Mouse (Mus musculus) cerebellum, adult 2 months (tissue): ENCODE measurements around the gene Tmem52b. TPM values are rescaled to one million over a fixed set of nuclear protein-coding genes. Genes with fewer than 3 reads are reported as not detected.
"Not testable (repeated sequence)": the region's sequence is repeated elsewhere in the genome, so short reads cannot be mapped to it uniquely, and the experiment has no call there.

Experiments
- DNase-seq, 2 experiments: peaks; one replicate each; pipeline ENCODE4 v3.0.0; 2021
- H3K27ac ChIP-seq: fragments of 200-500 bp; 2 replicates; pipeline ENCODE4 v1.5.1; 2012; ENCODE audit warnings: low read length, control low read depth, inconsistent platforms; ENCODE audit not compliant: insufficient read depth
- H3K27me3 ChIP-seq: fragments of 200-500 bp; 2 replicates; pipeline ENCODE4 v1.6.1; 2012; ENCODE audit warnings: inconsistent platforms, mild to moderate bottlenecking, low read length, moderate library complexity; ENCODE audit not compliant: control insufficient read depth, insufficient read depth
- H3K4me1 ChIP-seq: fragments of 200-500 bp; 2 replicates; pipeline ENCODE4 v1.6.1; 2011; ENCODE audit warnings: low read length; ENCODE audit not compliant: control insufficient read depth, insufficient read depth
- H3K4me3 ChIP-seq: fragments of 200-500 bp; replicated peaks from 2 replicates; pipeline ENCODE3; 2011; ENCODE audit warnings: mild to moderate bottlenecking, low read depth, low read length, control low read depth; ENCODE audit not compliant: insufficient read depth
- CTCF ChIP-seq: fragments of 200-500 bp; IDR thresholded peaks from 2 replicates; pipeline ENCODE4 v1.5.1; 2011; ENCODE audit warnings: low read depth, mild to moderate bottlenecking, control low read depth, low read length, moderate library complexity, borderline replicate concordance; ENCODE audit not compliant: insufficient read depth
- POLR2A ChIP-seq: fragments of 200-500 bp; IDR thresholded peaks from 2 replicates; pipeline ENCODE4 v1.6.1; 2011; ENCODE audit warnings: low read length, control low read depth, borderline replicate concordance; ENCODE audit not compliant: insufficient read depth
- WGBS: fragments of 180-500 bp; shearing (Covaris S2); methylation state at CpG from one replicate; pipeline ENCODE4 v1.1.7; 2018; 5-methylcytosine and 5-hydroxymethylcytosine counted together
- polyA plus RNA-seq: library from polyadenylated mRNA; depleted of rRNA; stranded (reverse); fragments of >200 nt; gene quantifications from 2 replicates; pipeline ENCODE4 v1.2.3, GENCODE M21; 2012; rRNA removed

The Tmem52b gene
- not detected in 2 replicates for polyA plus RNA-seq

DNA sequence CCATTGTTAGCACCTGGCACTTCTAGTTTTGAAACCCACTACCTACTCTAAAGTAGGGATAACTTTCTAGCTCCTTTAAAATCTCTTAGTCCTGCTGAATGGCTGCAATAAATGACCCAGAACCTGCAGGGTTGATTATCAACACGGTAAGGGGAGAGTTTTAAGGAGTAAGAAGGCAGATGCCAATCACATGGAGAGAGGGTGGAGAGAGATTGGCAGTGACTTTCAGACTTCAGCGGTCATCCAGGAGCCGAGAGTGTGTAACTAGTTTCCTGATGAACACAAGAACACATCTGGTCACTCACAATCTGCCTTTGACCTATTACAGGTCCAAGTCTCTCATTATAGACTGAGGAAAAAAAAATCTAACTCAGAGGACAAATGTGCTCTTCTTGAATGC lies at the start of gene Tmem52b:
Gene Tmem52b (plus strand): TSS at position 189 of the 400 bp plus-strand sequence.
- H3K4me3 ChIP-seq: no peak within 1 kb of the TSS
- DNase-seq: no peak
- H3K4me1 ChIP-seq: no peaks in the 10 kb centered on the region
- TF ChIP-seq POLR2A: no peak
- TF ChIP-seq CTCF: no peak
- 54% methylated on average over 3 of the region's 3 CpGs for WGBS
- H3K27ac ChIP-seq: no peak within 1 kb of the TSS
- H3K27me3 ChIP-seq: no peaks in the 10 kb centered on the region

DNA sequence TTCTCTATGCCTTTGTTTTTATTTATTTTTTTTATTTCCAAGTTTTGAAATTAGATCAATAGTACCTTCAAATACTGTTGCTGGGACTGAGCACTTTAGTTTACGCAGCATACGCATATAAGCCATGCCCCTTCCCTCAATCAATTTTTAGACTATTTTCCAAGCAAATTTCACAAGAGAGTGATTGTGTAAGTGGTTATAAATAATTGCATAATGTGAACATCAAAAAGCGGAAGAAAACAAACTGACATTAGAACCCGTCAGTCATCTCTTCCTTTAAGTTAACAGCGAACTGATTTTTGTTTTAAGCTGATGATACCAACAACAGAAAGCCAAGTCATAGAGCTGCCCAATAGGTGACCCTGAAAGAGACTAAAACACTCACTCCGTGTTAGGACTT lies 41.0 kb upstream of the Tmem52b start:
- no peak overlapping the region for H3K27ac ChIP-seq
- no peak for TF ChIP-seq CTCF
- no peak for TF ChIP-seq POLR2A
- 92% methylated on average over 6 of the region's 6 CpGs for WGBS
- no peaks in the 10 kb centered on the region for H3K27me3 ChIP-seq
- DNase-seq: no peak
- no peaks in the 10 kb centered on the region for H3K4me1 ChIP-seq
- no peak overlapping the region for H3K4me3 ChIP-seq

DNA sequence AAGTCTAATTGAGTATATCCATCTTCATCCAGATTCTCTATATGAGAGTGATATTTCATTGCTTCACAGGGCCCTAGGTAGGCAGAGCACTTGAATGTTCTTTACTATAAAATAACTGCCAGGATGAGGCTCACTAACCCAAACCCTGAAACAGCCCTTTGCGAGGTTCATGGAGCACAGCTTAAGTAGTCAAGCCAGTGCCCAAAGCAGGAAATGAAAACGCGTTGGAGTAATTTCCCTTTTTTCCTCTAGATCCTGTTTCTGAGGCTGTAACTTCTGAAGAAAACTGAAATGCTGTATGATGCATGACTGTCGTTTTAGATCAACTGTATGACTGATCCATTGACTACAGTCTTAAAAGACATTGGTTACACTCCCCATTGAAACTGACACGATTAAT lies 39.7 kb upstream of the Tmem52b start:
- Histone ChIP-seq H3K4me3 (no peak overlapping the region), H3K27me3 (no peaks in the 10 kb centered on the region), H3K27ac (no peak overlapping the region), H3K4me1 (no peaks in the 10 kb centered on the region)
- no peak for DNase-seq
- TF ChIP-seq CTCF (no peak), POLR2A (no peak)
- WGBS: 87% methylated on average over 5 of the region's 5 CpGs

DNA sequence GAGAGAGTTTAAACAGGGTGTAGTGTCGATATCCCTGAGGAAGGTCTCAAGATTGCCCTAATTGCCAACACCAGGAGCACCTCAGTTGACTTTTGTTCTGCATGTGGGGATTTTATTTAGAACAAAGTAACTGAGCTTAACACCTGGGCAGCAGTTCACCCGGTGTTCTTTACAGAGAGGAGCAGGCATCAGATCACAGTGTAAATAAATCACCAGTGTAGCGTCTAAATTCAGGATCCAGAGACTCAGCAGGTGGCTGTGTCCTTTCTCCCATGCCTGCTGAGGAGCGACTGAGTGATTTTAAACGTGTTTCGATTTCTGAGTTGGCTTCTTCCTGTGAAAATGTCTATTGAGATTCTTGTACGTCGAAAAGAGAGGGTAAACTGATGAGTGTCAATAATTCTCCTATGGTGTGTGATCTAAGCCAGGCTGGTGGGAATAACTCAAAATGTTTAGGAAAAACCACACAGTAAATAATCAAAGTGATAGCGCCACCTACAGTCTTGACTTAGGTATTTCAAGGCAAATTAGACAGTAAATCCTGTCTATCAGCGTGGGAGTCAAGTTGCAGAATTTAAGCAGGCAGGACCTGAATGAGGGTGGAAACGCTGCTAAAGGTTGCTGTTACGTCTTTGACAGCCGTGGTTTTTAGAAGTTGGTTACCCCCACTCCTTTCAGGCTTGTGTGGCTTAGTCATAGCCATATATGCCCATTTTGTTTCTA lies 35.8 kb upstream of the Tmem52b start:
- Histone ChIP-seq H3K4me3 (no peak overlapping the region), H3K27me3 (no peaks in the 10 kb centered on the region), H3K4me1 (no peaks in the 10 kb centered on the region), H3K27ac (no peak overlapping the region)
- 24% methylated on average over 13 of the region's 13 CpGs for WGBS
- TF ChIP-seq CTCF (peak; percentile 7; the same call in 1 of the 2 replicates), POLR2A (no peak)
- no peak for DNase-seq

DNA sequence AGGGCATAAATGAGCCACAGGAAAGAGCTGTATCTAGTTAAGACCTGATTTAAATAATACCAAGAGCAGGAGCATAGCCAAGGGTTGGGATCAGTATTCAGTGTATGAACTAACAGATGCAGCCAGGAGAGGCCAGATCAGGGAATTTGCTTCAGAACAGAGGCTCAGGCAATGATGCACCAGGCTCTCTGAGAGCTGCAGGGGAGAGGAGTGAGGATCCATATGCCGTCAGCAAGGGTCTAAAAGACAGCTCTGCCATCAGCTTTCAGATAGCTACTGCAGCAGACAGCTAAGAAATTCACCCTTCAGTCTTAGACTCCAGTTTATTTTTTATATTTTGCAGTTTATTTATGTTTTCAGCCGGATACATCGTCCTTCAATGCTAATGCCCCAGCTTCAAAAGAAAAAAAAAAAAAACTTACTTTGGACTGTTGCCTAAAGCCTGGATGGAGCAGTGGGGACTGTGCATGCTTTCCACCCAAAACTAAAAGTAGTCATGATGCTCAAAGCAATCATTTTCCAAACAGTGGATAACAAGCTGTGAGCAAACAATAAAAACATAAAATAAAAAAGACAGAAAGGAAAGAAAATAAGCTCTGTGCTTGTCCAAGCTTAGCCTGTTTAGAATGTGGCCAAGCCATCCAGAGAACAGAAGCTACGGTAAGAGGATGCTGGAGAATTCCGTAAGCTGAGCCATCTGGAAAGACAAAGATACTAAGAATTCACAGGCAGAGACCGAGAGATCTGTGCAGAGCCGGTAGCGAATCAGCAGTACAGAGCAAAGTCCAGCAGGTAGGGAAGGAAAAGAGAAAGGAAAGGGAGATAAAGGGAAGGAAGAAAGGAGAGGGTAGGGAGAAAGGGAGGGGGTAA lies 32.0 kb upstream of the Tmem52b start:
- Histone ChIP-seq H3K27me3 (no peaks in the 10 kb centered on the region), H3K27ac (no peak overlapping the region), H3K4me1 (no peaks in the 10 kb centered on the region), H3K4me3 (no peak overlapping the region)
- 12% methylated on average over 8 of the region's 8 CpGs for WGBS
- TF ChIP-seq POLR2A: no peak
- TF ChIP-seq CTCF: no peak
- no peak for DNase-seq

DNA sequence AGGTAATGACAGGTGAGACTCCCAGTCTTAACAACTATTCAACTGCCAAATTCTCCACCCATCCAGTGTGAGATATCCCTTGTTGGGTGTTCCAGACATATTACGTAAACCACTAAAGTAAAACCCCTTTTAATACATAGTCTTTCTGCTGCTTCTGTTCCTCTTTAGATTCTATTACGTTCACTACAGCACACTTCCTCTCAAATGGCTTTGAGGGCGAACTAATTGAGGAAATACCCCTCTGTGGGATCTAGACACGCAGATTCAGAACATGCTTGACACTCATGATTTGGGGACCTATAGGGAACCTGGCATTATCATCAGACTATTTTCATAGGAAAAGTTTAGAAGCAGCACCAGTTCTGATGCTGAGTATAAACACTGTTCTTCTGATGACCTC lies 17.4 kb upstream of the Tmem52b start:
- DNase-seq: no peak
- Histone ChIP-seq H3K4me1 (no peaks in the 10 kb centered on the region), H3K27ac (no peak overlapping the region), H3K27me3 (no peaks in the 10 kb centered on the region), H3K4me3 (no peak overlapping the region)
- 83% methylated on average over 4 of the region's 4 CpGs for WGBS
- TF ChIP-seq CTCF: no peak
- TF ChIP-seq POLR2A: no peak

DNA sequence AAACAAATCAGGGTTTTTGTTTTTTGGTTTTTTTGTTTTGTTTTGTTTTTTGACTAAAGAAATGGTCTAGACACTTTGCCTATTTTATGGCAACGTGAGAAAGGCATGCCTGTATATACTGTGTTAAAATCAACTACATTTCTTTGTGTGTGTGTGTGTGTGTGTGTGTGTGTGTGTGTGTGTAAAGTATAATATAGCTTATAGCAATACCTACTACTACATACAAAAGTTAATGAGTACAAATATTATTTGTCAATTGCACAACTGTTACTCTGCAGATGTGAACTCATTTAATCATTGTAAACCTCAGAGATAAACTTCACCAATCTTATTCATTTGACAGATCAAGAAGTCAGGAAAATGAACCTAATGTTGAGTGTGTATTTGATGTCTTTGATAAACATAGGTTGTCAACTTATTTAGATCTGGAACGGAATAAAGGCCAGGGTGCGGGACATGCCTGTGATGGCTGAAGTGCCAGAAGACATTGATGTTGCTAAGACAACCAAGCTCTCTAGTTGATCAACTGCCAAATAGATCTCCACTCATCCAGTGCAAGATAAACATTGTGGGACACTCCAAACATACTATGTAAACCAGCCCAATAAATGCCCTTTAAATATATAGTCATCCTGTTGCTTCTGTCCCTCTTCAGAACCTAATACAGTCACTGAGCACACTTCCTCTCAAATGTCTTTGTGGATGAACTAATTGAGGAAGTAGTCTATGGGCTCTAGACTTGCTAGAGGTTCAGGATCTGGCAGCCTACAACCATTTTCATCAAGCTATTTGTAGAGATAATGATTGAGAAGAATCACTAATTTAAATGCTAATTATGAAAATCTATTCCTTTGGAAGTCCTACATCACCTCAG lies 14.8 kb upstream of the Tmem52b start:
- Histone ChIP-seq H3K27me3 (no peaks in the 10 kb centered on the region), H3K4me3 (no peak overlapping the region), H3K27ac (no peak overlapping the region), H3K4me1 (no peaks in the 10 kb centered on the region)
- WGBS: 66% methylated on average over 3 of the region's 3 CpGs
- no peak for DNase-seq
- no peak for TF ChIP-seq POLR2A
- TF ChIP-seq CTCF: no peak

DNA sequence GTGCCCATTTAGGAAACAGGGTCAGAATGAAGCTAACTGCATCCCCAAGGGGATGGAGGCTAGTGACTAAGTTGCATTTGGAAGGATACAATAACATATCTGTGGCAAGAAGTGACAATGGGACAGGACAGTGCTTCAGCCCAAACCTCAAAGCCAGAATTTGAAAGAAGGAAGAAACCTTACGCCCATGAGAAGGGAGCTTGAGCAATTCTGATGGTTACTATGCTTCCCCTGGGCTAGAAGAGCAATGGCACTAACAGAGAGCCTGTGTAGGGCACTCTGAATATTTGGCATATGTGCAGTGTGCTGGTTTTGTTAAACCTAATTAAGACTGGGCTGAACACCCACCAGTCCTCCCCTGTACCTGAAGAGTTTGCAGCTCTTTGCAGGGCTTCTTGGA lies 12.8 kb upstream of the Tmem52b start:
- not testable (repeated sequence) for DNase-seq, H3K27ac ChIP-seq, H3K4me1 ChIP-seq, H3K27me3 ChIP-seq, H3K4me3 ChIP-seq
- 92% methylated on average over 1 of the region's 1 CpGs for WGBS
